Mouse (Mus musculus) spleen, adult 2 months (tissue): ENCODE measurements around the gene Hsph1.

Source experiments
- CTCF ChIP-seq: fragments of 200-500 bp; IDR thresholded peaks from 2 replicates; pipeline ENCODE4 v1.5.1; 2011; ENCODE audit warnings: mild to moderate bottlenecking, inconsistent platforms; ENCODE audit not compliant: insufficient read depth, insufficient read length, insufficient replicate concordance; ENCODE audit errors: extremely low read depth
- POLR2A ChIP-seq: fragments of 200-500 bp; IDR thresholded peaks from 2 replicates; pipeline ENCODE4 v1.6.1; 2011; ENCODE audit warnings: low read depth, low read length, inconsistent platforms

DNA sequence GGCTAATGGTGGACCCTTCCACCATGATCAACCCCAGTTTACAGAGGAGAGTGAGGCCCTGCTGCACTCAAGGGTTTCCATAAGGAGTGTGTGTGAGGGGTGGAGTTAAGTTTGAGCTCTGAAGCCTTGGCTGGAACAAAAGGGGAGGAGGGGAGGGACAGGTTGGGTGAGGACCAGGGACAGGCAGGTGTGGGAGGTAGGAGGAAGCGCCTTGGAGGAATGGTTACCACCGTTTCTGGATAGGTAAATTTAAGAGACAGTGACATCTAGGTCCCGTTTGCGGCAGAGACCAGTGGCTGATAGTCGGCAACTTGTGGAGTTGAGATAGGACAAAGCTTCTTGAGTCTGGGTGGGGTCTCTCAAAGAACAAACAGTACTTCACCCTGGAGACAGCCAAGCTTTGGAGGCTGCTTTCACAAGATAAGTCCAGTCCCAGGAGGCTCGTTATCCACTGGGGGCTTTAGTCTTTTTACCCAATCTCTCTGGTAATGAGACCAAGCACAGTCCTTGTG lies 12.8 kb upstream of the Hsph1 start:
- TF ChIP-seq CTCF (no peak), POLR2A (no peak)
